Mouse (Mus musculus) adrenal gland, postnatal 10 days (tissue): ENCODE measurements at regions not wholly inside any gene's neighbourhood (a gene's known extent, or its start where the extent isn't known, plus 50 kb on each side); places are given as distances from the start of the nearest gene placed in this dataset.

Source experiments
- DNase-seq: peaks from one replicate; pipeline ENCODE4 v3.0.0; 2021; ENCODE audit warnings: mixed read lengths

GRCm38 (mm10) chr11:64138934-64139333, 59.7 kb upstream of the Cox10 start:
- DNase-seq: no peak

- DNase-seq: no peak
Measured at GRCm38 (mm10) chr11:64135766-64136165, 56.5 kb upstream of the Cox10 start.

- DNase-seq: no peak
Measured at GRCm38 (mm10) chr11:64135308-64135591, 56.0 kb upstream of the Cox10 start.

- no peak for DNase-seq
Measured at GRCm38 (mm10) chr11:64134571-64135307, 55.5 kb upstream of the Cox10 start.
